Mouse (Mus musculus): ENCODE measurements around the gene Mrpl17. TPM values are rescaled to one million over a fixed set of nuclear protein-coding genes. Genes with fewer than 3 reads are reported as not detected.
A peak's percentile ranks its signal among the peaks of the same experiment; 100 is the strongest.

Gene Mrpl17
- total RNA-seq, 1 experiment from 2014 or later: 43.5 TPM

DNA sequence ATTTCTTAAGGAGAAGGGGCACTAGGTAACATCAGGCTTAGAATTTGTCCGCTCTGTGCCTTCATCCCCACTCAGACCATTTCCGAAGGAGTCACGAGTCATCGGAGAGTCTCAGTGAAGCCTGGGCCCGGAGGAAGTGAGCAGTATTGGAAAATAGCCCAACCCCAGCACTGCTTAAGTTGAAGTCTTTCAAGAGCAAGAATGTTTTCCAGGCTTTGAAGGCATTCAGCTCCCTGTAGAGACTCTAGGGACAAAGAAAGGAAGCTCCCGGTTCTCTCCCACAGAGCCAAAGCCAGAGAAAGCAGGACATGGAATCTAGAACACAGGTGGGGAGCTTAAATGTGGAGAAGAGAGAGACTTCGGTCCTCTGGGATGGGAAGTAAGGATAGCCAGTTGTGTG is 17.2 kb downstream of the Mrpl17 start:
- no peak for ATAC-seq (replicated peaks in 1 of 2; ENCODE audit: insufficient read depth in 1 of 2, low FRiP score in 2 of 2, low TSS enrichment in 1 of 2, low read depth in 1 of 2, poor library complexity in 2 of 2, severe bottlenecking in 2 of 2)

DNA sequence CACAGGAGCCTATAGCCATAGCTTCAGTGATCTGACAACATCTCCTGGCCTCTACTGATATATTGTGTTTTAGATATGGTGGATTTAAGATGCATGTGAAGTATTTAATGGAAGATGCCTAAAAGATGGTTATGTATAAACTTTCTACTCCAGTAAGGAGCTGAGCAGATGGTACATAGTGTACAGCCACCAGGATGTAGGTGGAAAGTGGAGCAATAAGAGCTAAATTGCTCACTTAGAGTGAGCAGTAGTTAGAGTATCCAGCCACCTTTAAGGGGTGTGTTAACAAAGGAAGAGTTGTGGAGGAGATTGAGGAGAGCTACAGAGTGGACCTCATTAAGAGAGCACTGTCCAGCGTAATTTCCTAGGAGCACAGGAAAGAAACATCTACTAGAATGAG is 19.8 kb downstream of the Mrpl17 start:
- ATAC-seq (replicated peaks in 1 of 2; ENCODE audit: insufficient read depth in 1 of 2, low FRiP score in 2 of 2, low TSS enrichment in 1 of 2, low read depth in 1 of 2, poor library complexity in 2 of 2, severe bottlenecking in 2 of 2): no peak

DNA sequence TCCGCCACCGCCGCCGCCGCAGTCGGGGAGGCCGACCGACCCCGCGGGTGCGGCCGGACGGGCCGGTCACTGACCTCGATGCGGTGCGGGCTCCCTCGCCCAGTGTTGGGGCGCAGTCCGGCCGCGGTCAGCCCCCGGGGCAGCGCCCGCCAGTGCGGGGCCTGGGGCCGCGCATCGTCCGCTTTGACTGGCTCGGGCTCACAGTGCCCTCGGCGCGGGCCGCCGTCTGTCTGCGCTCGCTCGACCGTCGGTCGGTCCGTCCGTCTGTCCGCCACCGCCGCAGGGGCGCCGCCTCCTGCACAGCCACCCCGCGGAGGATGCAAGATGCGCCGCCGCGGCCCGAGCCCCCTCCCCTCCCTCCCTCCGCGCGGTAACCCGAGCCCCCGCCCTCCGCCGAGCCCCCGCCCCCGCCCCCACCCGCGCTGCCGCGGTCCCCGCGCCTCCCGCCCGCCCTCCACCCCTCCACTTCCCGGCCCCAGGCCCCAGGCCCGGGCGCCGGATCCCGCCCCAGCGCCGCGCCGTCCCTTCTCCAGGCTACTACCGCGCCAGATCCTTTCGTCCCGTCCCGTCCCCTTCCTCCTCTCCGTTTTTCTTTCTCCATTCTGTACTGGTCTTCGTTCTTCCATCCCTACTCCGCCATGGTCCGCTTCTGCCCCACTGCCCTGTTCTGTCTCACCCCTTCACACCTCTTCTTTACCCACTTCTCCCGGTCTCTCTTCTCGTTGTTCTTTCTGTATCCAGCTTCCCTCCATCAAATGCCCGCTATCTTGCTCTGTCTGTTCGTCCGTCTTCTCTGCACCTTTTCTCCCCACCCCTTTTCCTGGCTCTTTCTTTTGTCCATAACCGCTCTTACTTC is 23.4 kb downstream of the Mrpl17 start, which contains the start of gene Dchs1:
Gene Dchs1 (minus strand): TSS at position 370 of the 856 bp plus-strand sequence.
- 0 out of 4 replicates have a peak, but pooled peaks of 1 of the 2 experiments have one; percentile 8 for ATAC-seq (replicated peaks in 1 of 2; ENCODE audit: insufficient read depth in 1 of 2, low FRiP score in 2 of 2, low TSS enrichment in 1 of 2, low read depth in 1 of 2, poor library complexity in 2 of 2, severe bottlenecking in 2 of 2)

DNA sequence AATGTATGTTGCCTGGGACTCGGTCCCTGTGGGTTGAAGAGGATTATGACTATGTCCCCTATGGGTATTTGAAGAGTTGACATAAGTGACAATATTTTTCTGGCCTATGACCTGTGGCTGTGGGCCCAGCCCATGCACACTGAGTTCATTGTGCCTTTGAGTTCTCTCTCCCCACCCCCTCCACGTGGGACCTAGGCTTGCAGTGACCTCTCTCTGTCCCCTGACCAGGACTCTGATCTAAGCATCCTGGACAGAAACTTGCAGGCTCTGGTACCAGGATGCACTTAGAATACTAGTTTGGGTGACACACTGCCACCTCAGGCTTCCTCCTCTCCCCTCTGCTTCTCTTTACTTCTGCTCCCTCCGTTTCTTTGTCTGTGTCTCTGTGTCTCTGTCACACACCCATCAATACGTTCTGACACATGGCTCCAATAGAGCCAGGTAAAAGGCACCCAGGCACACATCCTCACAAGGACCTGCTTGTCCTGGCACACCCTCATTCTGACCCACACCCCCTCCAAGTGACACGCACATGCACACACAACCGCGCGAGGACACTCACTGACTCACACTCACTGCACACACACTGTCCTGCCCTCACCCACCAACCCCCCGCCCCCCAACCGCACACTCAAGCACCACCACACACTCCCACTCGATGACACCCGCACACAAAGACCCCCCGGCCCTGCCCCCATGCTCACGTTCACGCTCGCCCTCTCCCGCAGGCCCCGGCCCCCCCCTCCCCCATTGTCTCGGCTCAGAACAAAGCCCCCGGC is 24.2 kb downstream of the Mrpl17 start:
- peak; percentile 19 to 25; a peak in 2 of 4 replicates for ATAC-seq (replicated peaks in 1 of 2; ENCODE audit: insufficient read depth in 1 of 2, low FRiP score in 2 of 2, low TSS enrichment in 1 of 2, low read depth in 1 of 2, poor library complexity in 2 of 2, severe bottlenecking in 2 of 2)

DNA sequence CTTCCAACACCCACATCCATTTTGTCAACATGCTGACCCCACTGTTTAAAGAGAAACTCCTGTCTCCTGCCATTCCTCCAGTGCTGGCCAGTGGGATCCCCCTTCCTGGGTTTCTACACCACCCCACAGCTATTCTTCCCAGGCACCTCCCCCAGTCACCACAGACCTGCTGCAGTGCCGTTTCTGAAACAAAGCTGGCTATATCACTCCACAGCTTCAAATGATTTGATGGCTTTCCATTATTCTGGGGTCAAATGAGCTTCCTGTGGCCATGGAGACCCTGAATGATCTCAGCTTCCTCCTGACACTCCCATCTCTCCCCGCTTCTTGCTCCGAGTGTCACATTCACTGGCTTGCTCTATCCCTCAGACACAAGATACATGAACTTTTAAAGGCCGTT is 26.3 kb downstream of the Mrpl17 start:
- ATAC-seq (replicated peaks in 1 of 2; ENCODE audit: insufficient read depth in 1 of 2, low FRiP score in 2 of 2, low TSS enrichment in 1 of 2, low read depth in 1 of 2, poor library complexity in 2 of 2, severe bottlenecking in 2 of 2): no peak

DNA sequence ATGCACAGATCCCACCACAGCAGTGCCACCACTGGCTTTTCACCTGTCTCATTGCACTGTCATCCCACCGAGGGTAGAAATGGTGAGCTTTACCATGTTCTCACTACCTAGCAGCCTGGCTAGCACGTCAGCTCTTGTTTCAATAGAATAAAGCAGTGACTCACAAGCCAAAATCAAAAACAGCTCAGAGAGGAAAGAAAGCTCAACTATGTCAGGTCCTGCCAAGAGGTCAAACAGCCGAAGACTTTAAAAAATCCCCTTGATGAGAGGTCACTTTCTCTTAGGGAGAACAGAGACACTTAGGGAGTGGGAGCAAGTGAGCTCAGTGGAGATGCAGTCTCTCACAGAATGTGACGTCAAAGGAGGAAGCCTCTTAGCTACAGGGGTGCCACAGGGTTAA is 27.0 kb downstream of the Mrpl17 start:
- ATAC-seq (replicated peaks in 1 of 2; ENCODE audit: insufficient read depth in 1 of 2, low FRiP score in 2 of 2, low TSS enrichment in 1 of 2, low read depth in 1 of 2, poor library complexity in 2 of 2, severe bottlenecking in 2 of 2): no peak

DNA sequence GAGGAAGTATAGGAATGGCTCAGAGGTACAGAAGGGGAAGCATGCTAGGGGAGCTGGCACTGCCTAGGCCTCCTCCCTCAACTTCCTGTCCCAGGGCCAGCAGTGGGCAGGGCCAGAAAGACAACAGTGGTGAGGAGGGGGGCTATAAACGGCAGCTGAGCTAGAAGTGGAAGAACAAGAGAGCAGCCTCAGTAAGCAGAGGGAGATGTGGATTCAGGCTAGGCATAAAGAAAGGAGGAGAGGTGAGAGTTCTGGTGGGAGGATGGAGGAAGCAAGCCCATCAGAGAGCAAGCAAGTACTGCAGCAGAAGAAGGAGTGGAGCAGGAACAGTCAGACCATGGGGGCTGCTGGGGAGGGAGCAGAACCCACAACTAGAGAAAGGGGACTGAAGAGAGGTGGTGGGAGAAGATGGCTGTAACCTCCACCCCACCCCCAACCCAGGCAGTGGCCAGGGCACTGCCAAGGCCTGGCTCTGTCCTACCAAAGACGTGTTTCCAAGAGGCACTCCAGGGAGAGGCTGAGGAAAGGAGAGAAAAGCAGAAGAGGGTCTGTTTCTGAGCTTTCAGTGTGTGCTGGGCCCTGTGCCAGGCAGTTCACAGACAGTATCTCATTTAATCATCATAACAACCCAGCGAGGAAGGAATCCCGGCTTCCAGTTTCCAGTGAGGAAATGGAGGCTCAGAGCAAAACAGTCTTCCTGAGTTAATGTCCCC is 32.2 kb downstream of the Mrpl17 start:
- ATAC-seq (replicated peaks in 1 of 2; ENCODE audit: insufficient read depth in 1 of 2, low FRiP score in 2 of 2, low TSS enrichment in 1 of 2, low read depth in 1 of 2, poor library complexity in 2 of 2, severe bottlenecking in 2 of 2): peak; percentile 88 to 95

DNA sequence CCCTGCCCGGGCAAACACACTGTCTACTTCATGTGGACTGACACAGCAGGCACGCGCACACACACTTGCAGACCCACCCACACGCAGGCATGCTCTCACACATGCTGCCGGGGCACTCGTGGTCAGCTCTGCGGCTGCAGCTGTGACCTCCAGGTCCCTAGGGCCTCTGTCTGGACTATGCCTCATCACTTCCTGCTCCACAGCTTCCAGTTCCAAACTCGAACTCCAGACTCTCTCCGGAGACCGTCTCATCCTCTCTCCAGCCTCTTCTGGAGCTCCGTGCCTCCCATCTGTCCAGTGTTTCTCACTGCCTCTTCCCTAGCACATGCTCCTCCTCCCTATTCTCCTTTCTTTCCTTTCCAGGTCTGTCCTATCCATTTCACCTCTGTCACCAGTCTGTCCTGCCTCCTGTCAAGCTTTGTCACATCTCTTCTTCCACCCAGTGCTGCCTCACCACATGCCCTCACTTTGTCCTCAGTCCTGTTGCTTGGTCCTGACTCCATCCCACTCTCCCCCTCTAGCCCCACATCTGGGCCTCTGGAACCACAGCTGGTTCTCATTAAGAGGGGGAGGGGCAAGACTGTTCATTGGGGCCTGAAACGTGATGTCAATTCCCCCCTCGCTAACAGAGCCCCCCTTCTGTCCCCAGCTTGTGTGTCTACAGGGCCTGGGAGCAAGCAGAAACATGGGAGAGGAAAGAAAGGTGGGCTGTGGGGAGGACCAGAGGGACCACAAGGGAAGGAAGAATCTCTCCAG is 32.9 kb downstream of the Mrpl17 start:
- ATAC-seq (replicated peaks in 1 of 2; ENCODE audit: insufficient read depth in 1 of 2, low FRiP score in 2 of 2, low TSS enrichment in 1 of 2, low read depth in 1 of 2, poor library complexity in 2 of 2, severe bottlenecking in 2 of 2): peak; percentile 47 to 49

DNA sequence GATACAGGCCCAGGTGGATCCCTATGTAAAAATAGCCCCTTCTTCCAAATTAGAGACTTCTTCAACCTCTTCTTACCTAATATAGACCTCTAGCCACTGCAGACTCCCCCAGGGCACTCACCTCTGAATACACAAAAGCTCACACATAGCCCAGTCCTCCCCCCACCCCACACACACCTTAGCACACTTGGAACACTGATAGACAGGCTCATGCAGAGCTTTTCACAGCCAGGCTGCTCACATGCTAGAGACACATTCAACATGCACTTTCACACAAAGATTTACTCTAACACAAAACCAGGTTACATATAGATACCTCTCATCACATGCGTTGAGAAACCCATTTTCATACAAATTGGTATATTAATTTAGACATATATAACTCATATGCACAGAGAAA is 33.6 kb downstream of the Mrpl17 start:
- no peak for ATAC-seq (replicated peaks in 1 of 2; ENCODE audit: insufficient read depth in 1 of 2, low FRiP score in 2 of 2, low TSS enrichment in 1 of 2, low read depth in 1 of 2, poor library complexity in 2 of 2, severe bottlenecking in 2 of 2)

DNA sequence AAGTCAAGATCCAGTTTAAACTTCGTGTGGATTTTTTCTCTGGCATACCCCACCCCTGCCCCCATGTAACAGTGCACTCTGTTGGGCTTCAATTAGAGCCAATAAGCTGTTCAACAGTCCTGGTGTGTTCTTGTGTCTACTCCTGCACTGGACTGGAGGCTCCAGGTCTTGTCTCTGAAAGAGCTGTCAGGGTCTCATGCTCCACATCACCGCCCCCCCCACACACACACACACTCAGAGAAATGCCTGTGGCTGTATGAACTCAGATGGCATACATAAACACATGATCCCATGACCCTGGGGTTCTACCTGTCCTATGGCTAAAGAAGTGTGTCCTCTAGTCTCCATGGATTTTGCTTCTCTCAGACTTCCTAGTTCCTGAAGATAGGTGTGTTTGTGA is 34.9 kb downstream of the Mrpl17 start:
- ATAC-seq (replicated peaks in 1 of 2; ENCODE audit: insufficient read depth in 1 of 2, low FRiP score in 2 of 2, low TSS enrichment in 1 of 2, low read depth in 1 of 2, poor library complexity in 2 of 2, severe bottlenecking in 2 of 2): no peak

DNA sequence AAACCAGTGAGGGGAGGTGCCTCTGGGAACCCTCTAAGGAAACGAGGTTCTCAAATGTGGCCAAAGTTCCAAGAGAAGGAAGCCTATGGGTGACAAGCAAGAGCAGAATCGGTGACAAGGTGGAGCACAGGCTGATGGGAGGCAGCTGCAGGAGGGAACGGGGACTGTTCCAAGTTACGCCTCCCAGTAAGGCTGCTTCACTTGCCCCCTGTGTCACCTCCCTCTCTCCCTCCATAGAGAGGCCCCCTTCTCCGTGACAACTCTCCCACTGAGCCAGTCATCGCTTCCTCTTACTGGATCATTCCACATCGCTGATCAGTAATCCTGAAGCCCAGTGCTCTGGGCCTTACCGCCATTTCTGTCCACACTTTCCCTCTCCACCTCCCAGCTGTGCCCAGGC is 36.2 kb downstream of the Mrpl17 start:
- no peak for ATAC-seq (replicated peaks in 1 of 2; ENCODE audit: insufficient read depth in 1 of 2, low FRiP score in 2 of 2, low TSS enrichment in 1 of 2, low read depth in 1 of 2, poor library complexity in 2 of 2, severe bottlenecking in 2 of 2)

DNA sequence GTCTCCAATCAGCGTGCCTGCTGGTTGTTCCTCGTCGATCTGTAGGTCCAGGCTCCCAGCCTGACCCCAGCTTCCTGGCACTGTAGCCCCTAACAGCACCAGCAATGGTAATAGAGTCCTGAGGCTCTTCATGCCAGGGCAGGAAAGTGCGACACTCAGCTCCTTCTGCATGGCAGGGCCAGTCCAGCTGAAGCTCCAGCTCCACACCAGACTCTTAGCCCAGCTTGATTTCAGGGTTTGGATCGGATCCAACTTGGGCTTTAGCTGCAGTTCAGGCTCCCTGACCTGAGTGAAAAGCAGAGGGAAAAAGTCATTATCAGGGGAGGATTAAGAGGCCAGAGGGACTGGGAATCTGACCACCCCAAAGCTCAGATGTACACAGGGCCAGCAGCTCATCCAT is 37.9 kb downstream of the Mrpl17 start:
- no peak for ATAC-seq (replicated peaks in 1 of 2; ENCODE audit: insufficient read depth in 1 of 2, low FRiP score in 2 of 2, low TSS enrichment in 1 of 2, low read depth in 1 of 2, poor library complexity in 2 of 2, severe bottlenecking in 2 of 2)

DNA sequence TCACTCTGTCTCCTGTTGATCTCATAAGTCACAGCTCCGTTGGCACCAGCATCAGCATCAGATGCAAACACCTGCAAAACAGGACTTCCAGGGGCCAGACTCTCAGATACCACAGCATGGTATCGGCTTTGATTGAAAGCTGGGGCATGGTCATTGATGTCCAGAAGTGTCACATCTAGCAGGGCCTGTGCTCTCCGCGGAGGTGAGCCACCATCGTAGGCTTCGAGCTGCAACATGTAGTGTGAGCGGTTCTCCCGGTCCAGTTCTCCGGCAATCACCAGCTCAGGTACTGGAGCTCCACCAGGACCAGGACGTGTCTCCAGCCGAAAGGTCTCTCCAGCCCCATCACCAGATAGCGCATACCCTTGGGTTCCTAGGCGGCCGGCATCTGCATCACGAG is 38.6 kb downstream of the Mrpl17 start:
- no peak for ATAC-seq (replicated peaks in 1 of 2; ENCODE audit: insufficient read depth in 1 of 2, low FRiP score in 2 of 2, low TSS enrichment in 1 of 2, low read depth in 1 of 2, poor library complexity in 2 of 2, severe bottlenecking in 2 of 2)

DNA sequence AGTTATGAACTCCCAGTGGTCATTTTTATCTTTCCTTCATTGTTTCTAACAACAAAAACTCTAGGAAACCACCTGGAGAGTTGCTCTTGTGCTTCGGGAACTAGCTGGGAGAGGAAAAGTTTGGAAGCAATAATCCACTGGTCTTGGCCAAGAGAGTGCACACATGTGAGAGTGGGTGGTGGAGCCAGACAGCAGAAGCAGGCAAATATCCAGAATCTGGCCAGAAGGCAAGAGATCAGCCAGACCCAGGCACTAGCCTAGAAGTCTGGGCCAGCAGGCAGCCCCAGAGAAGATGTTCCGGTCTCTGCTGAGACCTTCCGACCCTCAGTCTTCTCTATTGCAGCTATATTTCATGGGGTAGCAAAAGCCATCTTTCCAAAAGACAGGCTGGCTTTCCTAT is 40.9 kb downstream of the Mrpl17 start:
- no peak for ATAC-seq (replicated peaks in 1 of 2; ENCODE audit: insufficient read depth in 1 of 2, low FRiP score in 2 of 2, low TSS enrichment in 1 of 2, low read depth in 1 of 2, poor library complexity in 2 of 2, severe bottlenecking in 2 of 2)

DNA sequence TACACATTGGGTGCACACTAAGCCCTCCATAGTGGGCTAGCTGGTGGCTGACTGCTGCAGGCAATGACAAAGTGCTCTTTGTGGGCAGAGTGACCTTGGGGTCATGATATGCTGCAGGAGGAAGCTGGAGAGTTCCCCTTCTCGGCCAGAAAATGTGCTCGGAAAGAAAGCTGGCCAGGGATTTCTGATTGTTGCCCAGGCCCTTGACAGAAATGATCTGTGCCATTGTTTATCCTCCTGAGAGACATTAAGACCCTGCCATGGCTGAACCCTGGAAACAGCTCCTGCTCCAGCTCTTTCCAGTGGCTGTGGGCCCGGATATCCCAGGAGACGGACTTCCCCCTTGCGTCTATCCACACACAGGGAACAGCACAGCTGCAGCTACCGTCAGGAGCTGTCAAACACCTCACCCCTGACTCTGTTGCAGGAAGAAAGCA is 43.2 kb downstream of the Mrpl17 start:
- ATAC-seq (replicated peaks in 1 of 2; ENCODE audit: insufficient read depth in 1 of 2, low FRiP score in 2 of 2, low TSS enrichment in 1 of 2, low read depth in 1 of 2, poor library complexity in 2 of 2, severe bottlenecking in 2 of 2): peak; percentile 62 to 68; a peak in 3 of 4 replicates

DNA sequence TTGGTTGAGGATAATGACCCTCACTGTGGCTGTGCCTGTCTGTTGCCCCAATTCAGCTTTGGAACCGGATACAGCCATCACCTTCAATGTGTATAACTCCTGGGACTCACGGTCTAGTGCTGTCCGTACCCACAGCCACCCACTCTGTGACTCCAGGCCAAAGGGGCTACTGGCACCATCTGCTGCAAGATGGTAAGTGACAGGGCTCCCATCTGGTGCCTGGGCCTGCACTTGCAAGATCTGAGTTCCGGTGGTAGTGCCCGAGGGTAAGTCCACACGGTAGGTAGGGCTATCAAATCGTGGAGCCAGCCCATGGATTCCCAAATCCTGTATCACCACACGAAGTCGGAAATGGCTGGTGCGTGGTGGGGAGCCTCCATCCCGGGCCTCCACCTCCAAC is 46.6 kb downstream of the Mrpl17 start:
- ATAC-seq (replicated peaks in 1 of 2; ENCODE audit: insufficient read depth in 1 of 2, low FRiP score in 2 of 2, low TSS enrichment in 1 of 2, low read depth in 1 of 2, poor library complexity in 2 of 2, severe bottlenecking in 2 of 2): no peak
